Mouse (Mus musculus): ENCODE measurements around the gene Znhit3. TPM values are rescaled to one million over a fixed set of nuclear protein-coding genes. Genes with fewer than 3 reads are reported as not detected.

Gene Znhit3
- polyA plus RNA-seq, 1 experiment from 2014 or later, result 78.3 TPM

- Histone ChIP-seq H3K4me3 (ENCODE audit: low read depth, low read length) (no peak overlapping the region; the same call in 1 of the 2 replicates), H3K9me3 (replicated peaks; ENCODE audit: control insufficient read depth, low read length) (no peaks in the 10 kb centered on the region), H3K4me1 (ENCODE audit: control insufficient read depth, insufficient read depth, low read length) (peaks cover 12% of the 10 kb centered on the region), H3K27ac (ENCODE audit: low read depth, low read length) (no peak overlapping the region), H3K4me2 (ENCODE audit: low read length) (peak overlapping the region; percentile 35), H3K27me3 (replicated peaks; ENCODE audit: control insufficient read depth, insufficient read depth, low read length) (no peaks in the 10 kb centered on the region), H3K9ac (ENCODE audit: low read length) (peak overlapping the region; percentile 10; the same call in 1 of the 2 replicates), H3K36me3 (ENCODE audit: control insufficient read depth, insufficient read depth, low read length) (no peaks in the 10 kb centered on the region)
- 1% methylated on average over 15 of the region's 15 CpGs for WGBS
- ATAC-seq (no peak), DNase-seq (ENCODE audit: low spot score) (peak; percentile 54)
Measured at GRCm38 (mm10) chr11:84943948-84944347, 27.8 kb upstream of the Znhit3 start.

- DNase-seq (ENCODE audit: low spot score) (no peak), ATAC-seq (no peak)
- Histone ChIP-seq H3K4me1 (ENCODE audit: control insufficient read depth, insufficient read depth, low read length) (peaks cover 12% of the 10 kb centered on the region), H3K4me3 (ENCODE audit: low read depth, low read length) (no peak overlapping the region), H3K36me3 (ENCODE audit: control insufficient read depth, insufficient read depth, low read length) (no peaks in the 10 kb centered on the region), H3K9me3 (replicated peaks; ENCODE audit: control insufficient read depth, low read length) (no peaks in the 10 kb centered on the region), H3K27ac (ENCODE audit: low read depth, low read length) (peak overlapping the region; percentile 81; the same call in 1 of the 2 replicates), H3K27me3 (replicated peaks; ENCODE audit: control insufficient read depth, insufficient read depth, low read length) (no peaks in the 10 kb centered on the region), H3K9ac (ENCODE audit: low read length) (no peak overlapping the region), H3K4me2 (ENCODE audit: low read length) (no peak overlapping the region)
- 67% methylated on average over 10 of the region's 10 CpGs for WGBS
Measured at GRCm38 (mm10) chr11:84940140-84940539, 24.0 kb upstream of the Znhit3 start.

GRCm38 (mm10) chr11:84939508-84940053 lies 23.4 kb upstream of the Znhit3 start:
- Histone ChIP-seq H3K4me1 (ENCODE audit: control insufficient read depth, insufficient read depth, low read length) (peaks cover 11% of the 10 kb centered on the region), H3K4me3 (ENCODE audit: low read depth, low read length) (no peak overlapping the region), H3K4me2 (ENCODE audit: low read length) (no peak overlapping the region), H3K9me3 (replicated peaks; ENCODE audit: control insufficient read depth, low read length) (no peaks in the 10 kb centered on the region), H3K27ac (ENCODE audit: low read depth, low read length) (peak overlapping the region; percentile 81), H3K27me3 (replicated peaks; ENCODE audit: control insufficient read depth, insufficient read depth, low read length) (no peaks in the 10 kb centered on the region), H3K9ac (ENCODE audit: low read length) (no peak overlapping the region), H3K36me3 (ENCODE audit: control insufficient read depth, insufficient read depth, low read length) (no peaks in the 10 kb centered on the region)
- DNase-seq (ENCODE audit: low spot score) (peak; percentile 84), ATAC-seq (peak; percentile 77)
- 52% methylated on average over 8 of the region's 8 CpGs for WGBS

- Histone ChIP-seq H3K36me3 (ENCODE audit: control insufficient read depth, insufficient read depth, low read length) (no peaks in the 10 kb centered on the region), H3K4me3 (ENCODE audit: low read depth, low read length) (no peak overlapping the region), H3K4me2 (ENCODE audit: low read length) (no peak overlapping the region), H3K4me1 (ENCODE audit: control insufficient read depth, insufficient read depth, low read length) (no peaks in the 10 kb centered on the region), H3K27ac (ENCODE audit: low read depth, low read length) (no peak overlapping the region), H3K27me3 (replicated peaks; ENCODE audit: control insufficient read depth, insufficient read depth, low read length) (no peaks in the 10 kb centered on the region), H3K9ac (ENCODE audit: low read length) (no peak overlapping the region), H3K9me3 (replicated peaks; ENCODE audit: control insufficient read depth, low read length) (no peaks in the 10 kb centered on the region)
- WGBS, result 15% methylated on average over 6 of the region's 6 CpGs
- DNase-seq (ENCODE audit: low spot score) (no peak), ATAC-seq (no peak)
Measured at GRCm38 (mm10) chr11:84932261-84932660, 16.1 kb upstream of the Znhit3 start.

- no peaks in the 10 kb centered on the region for H3K9me3 ChIP-seq (replicated peaks; ENCODE audit: control insufficient read depth, low read length)
- H3K4me1 ChIP-seq (ENCODE audit: control insufficient read depth, insufficient read depth, low read length), result no peaks in the 10 kb centered on the region
- DNase-seq (ENCODE audit: low spot score) (no peak), ATAC-seq (no peak)
- H3K4me3 ChIP-seq (ENCODE audit: low read depth, low read length), result no peak overlapping the region
- no peak overlapping the region for H3K4me2 ChIP-seq (ENCODE audit: low read length)
- no peak overlapping the region for H3K9ac ChIP-seq (ENCODE audit: low read length)
- no peaks in the 10 kb centered on the region for H3K27me3 ChIP-seq (replicated peaks; ENCODE audit: control insufficient read depth, insufficient read depth, low read length)
- H3K27ac ChIP-seq (ENCODE audit: low read depth, low read length), result no peak overlapping the region
- 92% methylated on average over 8 of the region's 8 CpGs for WGBS
- no peaks in the 10 kb centered on the region for H3K36me3 ChIP-seq (ENCODE audit: control insufficient read depth, insufficient read depth, low read length)
Measured at GRCm38 (mm10) chr11:84920981-84921380, 4.8 kb upstream of the Znhit3 start.

- Histone ChIP-seq H3K4me1 (ENCODE audit: control insufficient read depth, insufficient read depth, low read length) (peaks cover 4% of the 10 kb centered on the region; the same call in 1 of the 2 replicates), H3K9me3 (replicated peaks; ENCODE audit: control insufficient read depth, low read length) (no peaks in the 10 kb centered on the region), H3K27me3 (replicated peaks; ENCODE audit: control insufficient read depth, insufficient read depth, low read length) (no peaks in the 10 kb centered on the region), H3K4me2 (ENCODE audit: low read length) (no peak overlapping the region), H3K36me3 (ENCODE audit: control insufficient read depth, insufficient read depth, low read length) (no peaks in the 10 kb centered on the region), H3K27ac (ENCODE audit: low read depth, low read length) (no peak overlapping the region), H3K9ac (ENCODE audit: low read length) (no peak overlapping the region), H3K4me3 (ENCODE audit: low read depth, low read length) (no peak overlapping the region)
- ATAC-seq (no peak), DNase-seq (ENCODE audit: low spot score) (no peak)
- WGBS, result 79% methylated on average over 7 of the region's 7 CpGs
Measured at GRCm38 (mm10) chr11:84919951-84920350, 3.8 kb upstream of the Znhit3 start.

- no peak overlapping the region for H3K4me2 ChIP-seq (ENCODE audit: low read length)
- H3K27ac ChIP-seq (ENCODE audit: low read depth, low read length), result no peak overlapping the region
- ATAC-seq, result no peak
- H3K4me3 ChIP-seq (ENCODE audit: low read depth, low read length), result no peak overlapping the region
- peaks cover 5% of the 10 kb centered on the region; the same call in 1 of the 2 replicates for H3K4me1 ChIP-seq (ENCODE audit: control insufficient read depth, insufficient read depth, low read length)
- H3K36me3 ChIP-seq (ENCODE audit: control insufficient read depth, insufficient read depth, low read length), result no peaks in the 10 kb centered on the region
- no peaks in the 10 kb centered on the region for H3K9me3 ChIP-seq (replicated peaks; ENCODE audit: control insufficient read depth, low read length)
- H3K27me3 ChIP-seq (replicated peaks; ENCODE audit: control insufficient read depth, insufficient read depth, low read length), result no peaks in the 10 kb centered on the region
- WGBS, result 36% methylated on average over 3 of the region's 3 CpGs
- peak; percentile 35 for DNase-seq (ENCODE audit: low spot score)
- no peak overlapping the region for H3K9ac ChIP-seq (ENCODE audit: low read length)
Measured at GRCm38 (mm10) chr11:84919276-84919675, 3.1 kb upstream of the Znhit3 start.

- ATAC-seq (peak; percentile 87; the same call in 1 of the 2 replicates), DNase-seq (ENCODE audit: low spot score) (peak; percentile 92)
- H3K9ac ChIP-seq (ENCODE audit: low read length), result 0 out of 2 replicates have a peak overlapping the region, but pooled peaks have one; percentile 13
- H3K27me3 ChIP-seq (replicated peaks; ENCODE audit: control insufficient read depth, insufficient read depth, low read length), result no peaks in the 10 kb centered on the region
- H3K4me1 ChIP-seq (ENCODE audit: control insufficient read depth, insufficient read depth, low read length), result peaks cover 5% of the 10 kb centered on the region; the same call in 1 of the 2 replicates
- no peak overlapping the region for H3K27ac ChIP-seq (ENCODE audit: low read depth, low read length)
- H3K36me3 ChIP-seq (ENCODE audit: control insufficient read depth, insufficient read depth, low read length), result peaks cover under 1% of the 10 kb centered on the region; the same call in 1 of the 2 replicates
- H3K9me3 ChIP-seq (replicated peaks; ENCODE audit: control insufficient read depth, low read length), result no peaks in the 10 kb centered on the region
- H3K4me2 ChIP-seq (ENCODE audit: low read length), result peak overlapping the region; percentile 25; the same call in 1 of the 2 replicates
- WGBS, result 5% methylated on average over 16 of the region's 16 CpGs
- no peak overlapping the region for H3K4me3 ChIP-seq (ENCODE audit: low read depth, low read length)
Measured at GRCm38 (mm10) chr11:84918425-84918824, 2.3 kb upstream of the Znhit3 start.

GRCm38 (mm10) chr11:84916703-84917300 lies 636 bp upstream of the Znhit3 start:
- peaks cover 5% of the 10 kb centered on the region; the same call in 1 of the 2 replicates for H3K4me1 ChIP-seq (ENCODE audit: control insufficient read depth, insufficient read depth, low read length)
- no peak overlapping the region for H3K27ac ChIP-seq (ENCODE audit: low read depth, low read length)
- no peaks in the 10 kb centered on the region for H3K27me3 ChIP-seq (replicated peaks; ENCODE audit: control insufficient read depth, insufficient read depth, low read length)
- 63% methylated on average over 7 of the region's 7 CpGs for WGBS
- H3K4me2 ChIP-seq (ENCODE audit: low read length), result peak overlapping the region; percentile 78
- peak overlapping the region; percentile 78; the same call in 1 of the 2 replicates for H3K9ac ChIP-seq (ENCODE audit: low read length)
- no peak; the same call in 1 of the 2 replicates for ATAC-seq
- DNase-seq (ENCODE audit: low spot score), result no peak
- H3K4me3 ChIP-seq (ENCODE audit: low read depth, low read length), result peak overlapping the region; percentile 92
- H3K36me3 ChIP-seq (ENCODE audit: control insufficient read depth, insufficient read depth, low read length), result peaks cover 12% of the 10 kb centered on the region
- no peaks in the 10 kb centered on the region for H3K9me3 ChIP-seq (replicated peaks; ENCODE audit: control insufficient read depth, low read length)
